Mouse (Mus musculus) gastrocnemius, adult 18-20 months (tissue): ENCODE measurements around the gene Kif2a. TPM values are rescaled to one million over a fixed set of nuclear protein-coding genes. Genes with fewer than 3 reads are reported as not detected.
"Not testable (repeated sequence)": the region's sequence is repeated elsewhere in the genome, so short reads cannot be mapped to it uniquely, and the experiment has no call there.

ENCODE experiments used
- DNase-seq: peaks from one replicate; pipeline ENCODE4 v3.0.0; 2021; ENCODE audit warnings: low spot score
- total RNA-seq, 2 experiments: library from RNA; stranded (reverse); gene quantifications; 2 replicates each; pipeline ENCODE4 v1.2.3; 2021

The Kif2a gene
- total RNA-seq, 2 experiments from 2014 or later, result 29.2 to 33.3 TPM

DNA sequence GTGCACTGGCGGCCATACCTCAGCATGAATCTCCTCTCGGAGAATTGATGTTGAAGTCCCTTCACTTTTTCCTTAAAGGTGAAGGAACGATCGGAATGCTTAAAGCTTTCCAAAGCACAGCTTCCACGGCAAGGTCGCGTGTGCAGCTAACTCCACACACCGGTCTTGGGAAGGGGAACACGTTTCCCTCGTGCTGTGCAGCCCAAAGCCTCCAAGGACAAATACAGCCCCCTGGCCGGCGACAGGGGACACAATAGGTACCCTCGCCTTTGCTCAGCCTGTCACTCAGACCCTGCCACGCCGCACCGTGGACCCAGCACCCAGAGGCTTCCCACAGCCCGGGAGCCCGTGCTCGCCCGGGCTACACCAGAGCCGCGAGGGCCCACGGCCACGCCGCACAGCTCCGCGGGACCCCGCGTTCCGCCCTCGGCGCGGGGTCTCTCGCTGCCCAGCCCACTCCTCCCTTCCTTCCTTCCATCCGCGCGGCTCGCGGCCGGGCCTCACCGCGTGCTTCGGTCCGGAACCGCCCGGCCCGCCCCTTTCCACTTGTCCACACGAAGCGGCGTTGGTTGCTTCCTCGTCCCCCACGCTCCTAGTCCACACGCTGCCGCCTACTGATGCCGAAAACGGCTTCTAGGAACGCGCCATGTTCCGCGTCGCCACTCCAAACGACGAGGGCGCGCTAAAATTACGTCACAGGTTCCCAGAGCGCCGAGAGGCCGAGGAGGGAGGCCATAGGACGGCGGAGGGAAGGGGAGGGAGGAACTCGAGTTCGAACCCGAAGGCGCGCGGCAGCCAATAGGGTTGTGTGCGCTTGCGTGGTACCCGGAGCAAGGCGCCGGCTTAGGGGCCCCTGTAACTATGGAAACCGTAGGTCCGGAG is 85.4 kb downstream of the Kif2a start, which contains the start of gene Ipo11:
TSS of gene Ipo11 (minus strand) at position 703 of the 882 bp plus-strand sequence.
- peak; percentile 89 for DNase-seq

GRCm38 (mm10) chr13:106935871-106936255 is 86.1 kb downstream of the Kif2a start:
- no peak for DNase-seq

DNA sequence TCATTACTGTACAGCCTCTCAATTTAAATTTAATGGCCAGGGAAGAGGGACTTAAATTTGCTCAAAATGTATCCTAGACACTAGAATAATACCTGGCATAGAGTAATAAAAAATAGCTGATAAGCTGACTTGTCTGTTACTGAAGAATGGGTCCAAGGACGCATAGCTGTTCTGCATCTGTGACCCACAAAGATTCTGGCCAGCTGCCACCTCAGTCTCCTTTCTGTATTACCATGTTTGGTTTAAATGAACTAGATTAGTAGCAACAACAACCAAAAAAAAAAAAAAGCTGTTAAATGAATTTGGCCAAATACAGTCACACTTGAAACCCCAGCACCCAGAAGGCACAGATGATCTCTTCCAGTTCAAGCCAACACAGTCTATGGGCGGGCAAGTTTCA is 92.7 kb downstream of the Kif2a start:
- no peak for DNase-seq

DNA sequence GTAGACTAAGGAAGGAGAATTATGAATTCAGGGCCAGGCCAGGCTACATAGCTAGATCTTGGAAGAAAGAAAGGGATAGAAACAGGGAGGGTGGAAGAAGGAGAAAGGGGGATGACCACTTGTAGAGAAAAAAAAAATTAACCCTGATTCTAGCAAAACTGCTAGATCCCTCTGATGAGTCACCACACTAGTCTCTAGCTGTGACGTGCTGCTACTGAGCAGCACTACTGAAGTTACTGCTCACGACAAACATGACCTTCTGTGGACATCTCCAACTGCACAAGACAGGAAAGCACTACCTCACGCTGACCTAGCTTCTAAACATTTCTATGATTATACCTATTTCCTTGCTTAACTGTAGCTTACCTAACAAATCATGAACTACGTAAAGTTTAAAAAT is 93.6 kb downstream of the Kif2a start:
- no peak for DNase-seq

DNA sequence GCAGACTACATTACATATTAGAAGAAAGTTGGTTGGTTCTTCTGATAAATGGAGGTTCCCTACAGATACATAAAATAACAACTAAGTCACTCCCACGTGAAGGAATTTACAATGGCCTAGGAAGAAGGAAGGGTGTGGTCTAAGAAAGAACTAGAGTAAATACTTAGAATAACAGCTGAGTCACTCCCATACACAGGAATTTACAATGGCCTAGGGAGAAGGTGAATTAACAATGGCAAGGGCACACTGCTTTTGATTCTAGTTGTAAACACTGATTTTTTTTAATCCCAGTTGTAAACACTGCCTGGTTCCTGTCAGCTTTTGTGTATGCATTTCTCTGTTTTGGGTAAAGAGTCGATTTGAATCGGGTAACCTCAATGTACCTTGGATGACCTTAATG is 96.0 kb downstream of the Kif2a start:
- not testable (repeated sequence) for DNase-seq

DNA sequence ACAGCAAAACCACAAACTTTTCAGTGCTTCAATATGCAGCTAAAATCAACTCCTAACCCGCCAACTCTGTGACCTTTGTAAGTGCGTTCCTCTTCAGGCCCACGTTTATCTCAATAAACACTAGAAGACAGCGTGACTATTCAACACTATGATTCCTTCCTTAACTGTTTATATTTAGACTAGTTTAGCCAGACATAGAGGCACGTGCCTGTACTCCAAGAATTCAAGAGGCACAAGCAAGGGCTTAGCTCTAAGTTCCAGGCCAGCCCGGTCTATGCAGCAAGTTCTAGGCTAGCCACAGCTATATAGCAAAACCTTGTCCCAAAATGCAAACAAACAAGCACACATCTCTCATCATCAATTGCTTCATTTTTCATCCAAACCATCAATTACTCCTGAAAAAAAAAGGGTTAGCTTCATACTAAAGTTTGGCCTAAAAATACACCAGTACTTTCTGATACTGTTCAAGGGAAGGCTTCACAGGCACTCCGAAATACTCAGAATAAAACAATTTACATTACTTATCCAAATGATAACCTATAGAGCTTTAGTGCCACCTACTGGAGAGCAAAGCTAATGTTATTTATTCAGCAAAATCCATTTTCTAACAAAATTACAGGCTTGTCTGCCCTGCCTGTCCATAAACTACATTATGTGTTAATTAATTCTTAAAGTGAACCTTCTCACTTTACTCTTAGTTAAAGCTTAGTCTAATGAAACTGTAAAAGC is 103.4 kb downstream of the Kif2a start:
- DNase-seq, result no peak

- no peak for DNase-seq
These were observed 108.7 kb downstream of the Kif2a start for GRCm38 (mm10) chr13:106913125-106913736.

- no peak for DNase-seq
These were observed 111.8 kb downstream of the Kif2a start for GRCm38 (mm10) chr13:106910096-106910495.

Other genes starting within 250 kb of the Kif2a start
- 10 to 100 TPM; 15.4 TPM for gene Ipo11, start 85.2 kb downstream of the Kif2a start, total RNA-seq
- gene Dimt1, start 75.0 kb downstream of the Kif2a start, total RNA-seq, result 1 to 10 TPM; 6.6 TPM